Mouse (Mus musculus) liver, postnatal 0 days (tissue): ENCODE measurements around the gene Trf.

Experiments used
- CTCF ChIP-seq: sonication (generic); IDR thresholded peaks from 2 replicates; pipeline ENCODE4 v1.5.1; 2016; ENCODE audit warnings: antibody characterized with exemption, low read depth
- EP300 ChIP-seq: IDR thresholded peaks from 2 replicates; pipeline ENCODE4 v1.6.1; 2016; ENCODE audit warnings: antibody characterized with exemption, low read depth, mild to moderate bottlenecking

DNA sequence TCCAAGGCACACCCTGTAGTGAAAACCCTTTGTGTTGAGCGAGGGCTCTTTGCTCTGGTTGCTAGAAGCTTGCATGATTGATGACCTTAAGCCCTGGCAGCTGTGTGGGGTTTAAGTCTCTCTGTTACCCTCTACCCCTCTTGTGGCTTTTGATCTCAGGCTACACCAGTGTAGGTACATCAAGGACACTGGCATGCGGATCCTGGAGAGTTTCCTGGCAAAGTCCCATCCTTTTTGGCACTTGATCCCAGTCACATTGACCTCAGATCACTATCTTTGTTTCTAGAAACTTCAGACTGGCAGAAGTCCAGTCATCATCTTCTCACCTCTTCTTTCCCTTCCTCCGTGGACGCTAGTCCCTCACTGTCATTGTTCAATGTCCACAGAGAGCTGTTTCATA is 18.4 kb upstream of the Trf start:
- TF ChIP-seq EP300, result no peak
- no peak for TF ChIP-seq CTCF
